Mouse (Mus musculus): ENCODE results near the gene Vmn2r94.

Vmn2r94 gene

GRCm38 (mm10) chr17:18277656-18278055 lies at the start of gene Vmn2r94:
TSS of gene Vmn2r94 (minus strand) at chr17:18277756.
- DNase-seq, result no peak

- DNase-seq, result no peak
Measured at GRCm38 (mm10) chr17:18323031-18323430, 45.5 kb upstream of the Vmn2r94 start.

GRCm38 (mm10) chr17:18297799-18298198 lies 20.2 kb upstream of the Vmn2r94 start, which contains the start of gene Vmn2r93:
TSS of gene Vmn2r93 (plus strand) at chr17:18298099.
- no peak for DNase-seq

- no peak for DNase-seq
Measured at GRCm38 (mm10) chr17:18236931-18237330, 40.6 kb downstream of the Vmn2r94 start.

- DNase-seq, result no peak
Measured at GRCm38 (mm10) chr17:18231996-18232395, 45.6 kb downstream of the Vmn2r94 start.

GRCm38 (mm10) chr17:18221300-18221699 lies 56.3 kb downstream of the Vmn2r94 start:
- no peak for DNase-seq

All from thymus, postnatal 4 days (tissue).